Mouse (Mus musculus): ENCODE results near the gene Zfp1.

The Zfp1 gene

GRCm38 (mm10) chr8:111713817-111714216, 70.6 kb downstream of the Zfp1 start:
- no peak for DNase-seq (ENCODE audit: low spot score in 2 of 2)

GRCm38 (mm10) chr8:111714295-111714694, 71.1 kb downstream of the Zfp1 start:
- DNase-seq (ENCODE audit: low spot score in 2 of 2), result no peak

- DNase-seq (ENCODE audit: low spot score in 2 of 2), result no peak
Observed at GRCm38 (mm10) chr8:111715514-111715913, 72.3 kb downstream of the Zfp1 start.

GRCm38 (mm10) chr8:111716603-111717487, 73.6 kb downstream of the Zfp1 start:
- no peak for DNase-seq (ENCODE audit: low spot score in 2 of 2)

- no peak for DNase-seq (ENCODE audit: low spot score in 2 of 2)
Observed at GRCm38 (mm10) chr8:111717488-111717792, 74.2 kb downstream of the Zfp1 start.

- DNase-seq (ENCODE audit: low spot score in 2 of 2), result no peak
Observed at GRCm38 (mm10) chr8:111717866-111718265, 74.7 kb downstream of the Zfp1 start.

- no peak for DNase-seq (ENCODE audit: low spot score in 2 of 2)
Observed at GRCm38 (mm10) chr8:111718937-111719336, 75.7 kb downstream of the Zfp1 start.

- DNase-seq (ENCODE audit: low spot score in 2 of 2), result no peak
Observed at GRCm38 (mm10) chr8:111720115-111720544, 76.9 kb downstream of the Zfp1 start.

Data from spleen, postnatal 36 days (tissue).